Mouse (Mus musculus) ovary, postnatal 10 days (tissue): ENCODE results near the gene Klhl41.
"Not testable (repeated sequence)": the region's sequence is repeated elsewhere in the genome, so short reads cannot be mapped to it uniquely, and the experiment has no call there.

Experiments used
- DNase-seq: peaks from one replicate; pipeline ENCODE4 v3.0.0; 2022; ENCODE audit warnings: low spot score

The Klhl41 gene

GRCm38 (mm10) chr2:69669853-69670252 lies at the start of gene Klhl41:
Klhl41 (plus strand) TSS chr2:69670120.
- DNase-seq, result no peak

DNA sequence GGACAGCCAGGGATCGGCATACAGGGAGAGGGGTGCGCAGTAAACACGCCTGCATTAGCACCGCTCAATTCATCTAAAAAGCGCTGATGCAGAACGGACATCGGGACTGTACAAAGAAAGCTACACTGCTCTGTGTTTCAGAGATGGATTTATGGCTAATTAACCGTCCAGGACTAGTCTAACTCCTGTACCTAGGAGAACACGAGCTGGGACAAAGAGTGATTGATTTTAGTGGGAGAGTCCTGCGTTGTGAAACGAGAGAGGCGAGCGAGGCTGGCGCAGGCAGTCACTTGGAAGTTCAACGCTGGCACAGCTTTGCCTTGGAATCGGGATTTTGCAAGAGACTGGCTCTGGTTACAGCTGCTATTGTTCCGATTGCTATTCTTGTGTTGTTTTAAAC lies 40.7 kb upstream of the Klhl41 start:
- no peak for DNase-seq

- DNase-seq, result no peak
Observed at GRCm38 (mm10) chr2:69629914-69630313, 40.0 kb upstream of the Klhl41 start.

DNA sequence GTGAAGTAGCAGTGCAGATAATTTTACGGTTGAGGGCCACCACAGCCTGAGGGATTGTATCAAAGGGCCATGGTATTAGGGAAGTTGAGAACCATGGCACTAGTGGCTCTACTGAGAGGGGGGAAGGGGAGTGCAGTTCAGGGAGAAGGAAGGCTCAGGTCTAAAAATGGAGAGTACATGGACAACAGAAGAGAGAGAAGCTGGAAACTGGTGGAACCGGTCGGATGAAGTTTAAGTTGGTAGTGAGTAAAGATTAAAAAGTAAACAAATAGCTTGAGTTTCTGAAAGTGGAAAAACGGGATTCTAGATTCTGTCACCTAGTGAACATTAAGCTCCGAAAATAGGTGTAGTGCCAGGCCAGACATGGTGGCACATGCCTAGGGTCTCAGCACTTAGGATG lies 39.1 kb upstream of the Klhl41 start:
- no peak for DNase-seq

GRCm38 (mm10) chr2:69631449-69631848 lies 38.5 kb upstream of the Klhl41 start:
- DNase-seq, result no peak

- DNase-seq, result no peak
Observed at GRCm38 (mm10) chr2:69635064-69635701, 34.7 kb upstream of the Klhl41 start.

GRCm38 (mm10) chr2:69635807-69636206 lies 34.1 kb upstream of the Klhl41 start:
- DNase-seq, result no peak

DNA sequence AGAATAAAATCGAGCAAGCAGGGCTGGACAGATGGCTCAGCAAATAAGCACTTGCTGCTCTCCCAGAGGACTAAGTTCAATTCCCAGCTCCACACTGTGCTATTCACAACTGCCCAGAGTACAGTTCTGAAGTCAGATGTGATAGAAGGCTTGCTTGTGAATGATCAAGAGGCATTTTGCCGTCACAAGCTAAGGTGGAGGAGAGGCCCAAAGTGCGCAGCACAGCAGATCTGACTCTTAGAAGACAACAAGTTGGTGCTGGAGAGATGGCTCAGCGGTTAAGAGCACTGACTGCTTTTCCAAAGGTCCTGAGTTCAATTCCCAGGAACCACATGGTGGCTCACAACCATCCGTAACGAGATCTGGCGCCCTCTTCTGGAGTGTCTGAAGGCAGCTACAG lies 31.9 kb upstream of the Klhl41 start:
- not testable (repeated sequence) for DNase-seq

- no peak for DNase-seq
Observed at GRCm38 (mm10) chr2:69640100-69640499, 29.8 kb upstream of the Klhl41 start.

DNA sequence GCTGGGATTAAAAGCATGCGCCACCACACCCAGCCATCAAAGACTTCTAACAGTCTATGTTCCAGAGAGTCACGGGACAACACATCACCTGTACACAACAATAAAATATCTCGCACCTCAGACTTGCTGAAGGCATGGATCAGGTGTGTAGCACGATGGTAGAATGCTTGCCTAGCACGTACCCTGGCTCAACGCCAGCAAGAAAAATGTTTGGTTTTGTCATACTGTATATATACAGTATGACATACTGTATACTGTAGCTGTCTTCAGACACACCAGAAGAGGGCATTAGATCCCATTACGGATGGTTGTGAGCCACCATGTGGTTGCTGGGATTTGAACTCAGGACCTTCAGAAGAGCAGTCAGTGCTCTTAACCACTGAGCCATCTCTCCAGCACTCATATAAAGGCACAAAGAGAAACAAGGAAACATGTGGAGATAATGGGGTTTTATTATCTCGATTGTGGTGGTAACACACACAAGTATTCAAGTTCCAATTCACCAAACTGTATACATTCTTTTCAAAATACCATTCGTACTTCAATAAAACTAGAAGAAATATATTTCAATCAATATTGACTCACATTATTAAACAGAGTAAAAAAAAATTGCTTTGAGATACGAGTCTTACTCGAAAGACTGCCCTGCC lies 24.8 kb upstream of the Klhl41 start:
- no peak for DNase-seq

GRCm38 (mm10) chr2:69646726-69647490 lies 23.0 kb upstream of the Klhl41 start, which contains the start of gene Bbs5:
Bbs5 (plus strand) TSS chr2:69647171.
- DNase-seq, result peak; percentile 67

- DNase-seq, result no peak
Observed at GRCm38 (mm10) chr2:69649716-69650115, 20.2 kb upstream of the Klhl41 start.

GRCm38 (mm10) chr2:69659326-69659725 lies 10.6 kb upstream of the Klhl41 start:
- no peak for DNase-seq

GRCm38 (mm10) chr2:69663827-69664476 lies 6.0 kb upstream of the Klhl41 start:
- DNase-seq, result no peak

- DNase-seq, result no peak
Observed at GRCm38 (mm10) chr2:69667656-69668055, 2.3 kb upstream of the Klhl41 start.

- DNase-seq, result no peak
Observed at GRCm38 (mm10) chr2:69668414-69668813, 1.5 kb upstream of the Klhl41 start.

DNA sequence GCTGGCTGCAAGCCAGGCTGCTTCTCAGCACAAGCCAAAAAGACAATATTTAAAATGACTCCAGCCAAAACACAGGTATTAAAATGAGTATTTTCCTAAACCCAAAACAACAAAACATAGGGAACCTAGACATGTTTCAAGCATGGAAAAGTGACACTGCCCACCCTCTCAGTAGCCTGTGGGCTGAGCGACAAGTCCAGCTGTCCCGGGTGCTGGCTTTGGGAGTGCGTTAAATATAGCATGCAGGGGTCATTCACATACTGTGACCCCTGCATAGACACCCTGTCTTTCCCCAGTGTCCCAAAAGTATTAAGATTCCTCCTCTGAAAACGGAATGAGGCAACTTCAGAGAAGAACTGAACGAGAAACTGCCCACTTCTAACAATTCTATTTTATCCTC lies 3.8 kb downstream of the Klhl41 start:
- DNase-seq, result no peak

DNA sequence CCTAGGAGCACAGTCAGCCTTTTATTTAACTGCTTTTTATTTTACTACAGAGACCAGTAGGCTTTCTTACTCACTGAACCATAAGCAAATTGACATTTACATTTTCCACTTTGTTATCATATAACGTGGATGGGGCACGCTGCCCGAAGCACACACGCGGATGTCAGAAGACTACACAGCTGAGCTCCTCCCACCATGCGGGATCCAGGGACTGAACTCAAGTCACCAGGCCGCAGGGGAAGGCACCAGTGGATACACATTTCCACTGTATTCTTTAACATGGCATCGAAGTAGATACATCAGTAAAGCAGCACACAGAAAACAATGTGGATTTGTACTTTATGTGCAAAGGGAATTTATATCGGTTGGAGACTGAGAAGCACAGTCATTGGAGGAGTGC lies 5.3 kb downstream of the Klhl41 start:
- DNase-seq, result no peak

DNA sequence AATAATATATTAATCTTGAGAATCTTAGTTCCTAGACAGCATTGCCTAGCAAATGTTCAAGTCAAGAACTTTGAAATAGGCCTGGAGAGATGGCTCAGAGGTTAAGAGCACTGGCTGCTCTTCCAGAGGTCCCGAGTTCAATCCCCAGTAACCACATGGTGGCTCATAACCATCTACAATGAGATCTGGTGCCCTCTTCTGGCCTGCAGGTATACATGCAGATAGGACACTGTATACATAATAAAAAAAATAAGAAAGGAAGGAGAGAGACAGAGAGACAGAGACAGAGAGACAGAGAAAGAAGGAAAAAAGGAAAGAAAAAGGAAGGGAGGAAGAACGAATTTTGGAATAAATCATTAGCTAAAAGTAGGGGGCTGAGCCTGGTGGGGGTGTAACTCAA lies 6.8 kb downstream of the Klhl41 start:
- no peak for DNase-seq

GRCm38 (mm10) chr2:69677215-69677614 lies 7.3 kb downstream of the Klhl41 start:
- not testable (repeated sequence) for DNase-seq

DNA sequence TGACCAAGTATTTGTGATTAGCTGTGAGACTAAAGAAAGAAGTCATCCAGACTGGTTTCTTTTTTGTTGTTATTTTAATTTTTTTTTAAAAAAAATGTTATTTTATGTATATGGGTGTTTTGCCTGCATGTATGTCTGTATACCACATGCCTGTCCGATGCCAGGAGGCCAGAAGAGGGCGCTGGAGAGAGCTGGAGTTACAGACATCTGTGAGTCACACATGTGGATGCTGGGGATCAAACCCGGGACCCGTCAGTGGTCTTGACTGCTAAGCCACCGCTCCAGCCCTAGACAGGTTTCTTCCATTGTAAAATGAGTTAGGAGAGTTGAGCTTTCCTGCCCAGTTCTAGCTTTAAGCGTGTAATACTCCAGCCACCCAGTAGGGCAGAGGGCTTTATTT lies 10.1 kb downstream of the Klhl41 start:
- DNase-seq, result no peak

- no peak for DNase-seq
Observed at GRCm38 (mm10) chr2:69681931-69682330, 12.0 kb downstream of the Klhl41 start.
